Mouse (Mus musculus) brain, embryonic 14.5 days (tissue): ENCODE results near the gene Rab12. TPM values are rescaled to one million over a fixed set of nuclear protein-coding genes. Genes with fewer than 3 reads are reported as not detected.
A peak's percentile ranks its signal among the peaks of the same experiment; 100 is the strongest.

ENCODE experiments used
- DNase-seq: peaks from one replicate; pipeline ENCODE4 v3.0.0-alpha.2; 2011; ENCODE audit warnings: low read depth
- CTCF ChIP-seq: fragments of 200-500 bp; IDR thresholded peaks from 2 replicates; pipeline ENCODE4 v1.5.1; 2012; ENCODE audit warnings: inconsistent platforms, mild to moderate bottlenecking, moderate library complexity, borderline replicate concordance; ENCODE audit not compliant: insufficient read depth, insufficient read length; ENCODE audit errors: extremely low read depth
- POLR2A ChIP-seq: fragments of 200-500 bp; IDR thresholded peaks from 2 replicates; pipeline ENCODE4 v1.6.1; 2012; ENCODE audit warnings: mild to moderate bottlenecking, inconsistent platforms, borderline replicate concordance; ENCODE audit not compliant: poor library complexity, insufficient read depth, insufficient read length, severe bottlenecking; ENCODE audit errors: extremely low read depth
- polyA plus RNA-seq: library from polyadenylated mRNA; depleted of rRNA; stranded (reverse); fragments of >200 nt; gene quantifications from 2 replicates; pipeline ENCODE4 v1.2.3, GENCODE M21; 2012; rRNA removed

Rab12 gene
- polyA plus RNA-seq, 1 experiment, result 107 TPM

DNA sequence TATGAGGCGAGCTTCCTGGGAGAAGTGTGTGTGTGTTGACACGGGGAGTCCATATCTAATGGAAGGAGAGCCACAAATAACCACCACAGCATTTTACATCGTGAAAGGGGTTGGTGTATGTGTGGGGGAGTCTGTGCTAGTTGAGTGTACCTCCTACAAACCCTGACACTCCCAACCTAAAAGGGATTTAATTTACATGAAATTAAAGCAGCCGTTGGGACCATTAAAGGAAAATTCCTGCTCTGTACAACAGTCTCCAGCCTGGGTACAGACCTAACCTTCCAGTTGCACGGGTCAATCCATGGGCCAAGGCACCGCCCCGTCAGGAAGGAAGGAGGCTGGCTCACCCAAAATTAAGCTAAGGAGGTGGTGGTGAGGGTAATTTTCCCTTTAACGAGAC, 49.5 kb downstream of the Rab12 start:
- no peak for TF ChIP-seq CTCF
- no peak for TF ChIP-seq POLR2A
- DNase-seq, result peak; percentile 48

DNA sequence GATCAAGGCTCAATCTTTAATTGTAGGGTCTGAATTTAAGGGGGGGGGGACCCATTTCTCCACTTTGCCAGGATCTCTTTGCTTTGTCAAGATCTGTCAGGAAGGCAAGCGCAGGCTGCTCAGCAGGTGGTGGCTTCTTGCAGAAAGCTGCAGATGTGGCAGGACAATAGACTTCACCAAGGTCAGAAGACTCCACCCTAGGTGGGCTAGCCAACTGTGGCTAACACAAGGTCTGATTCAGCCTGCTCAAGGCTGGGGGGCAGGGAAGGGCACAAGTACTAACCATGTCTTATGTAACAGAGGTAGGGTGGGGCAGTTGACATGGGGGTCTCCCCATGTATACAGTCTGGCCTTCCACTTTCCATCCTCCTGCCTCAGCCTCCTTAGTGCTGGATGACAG, 62.3 kb downstream of the Rab12 start:
- DNase-seq, result no peak
- TF ChIP-seq POLR2A (no peak), CTCF (no peak)

GRCm38 (mm10) chr17:66451143-66451542, 68.4 kb downstream of the Rab12 start:
- DNase-seq, result peak; percentile 95
- no peak for TF ChIP-seq POLR2A
- peak; percentile 95 for TF ChIP-seq CTCF

- no peak for DNase-seq
- TF ChIP-seq POLR2A (no peak), CTCF (no peak)
Measured at GRCm38 (mm10) chr17:66450526-66451070, 68.9 kb downstream of the Rab12 start.

DNA sequence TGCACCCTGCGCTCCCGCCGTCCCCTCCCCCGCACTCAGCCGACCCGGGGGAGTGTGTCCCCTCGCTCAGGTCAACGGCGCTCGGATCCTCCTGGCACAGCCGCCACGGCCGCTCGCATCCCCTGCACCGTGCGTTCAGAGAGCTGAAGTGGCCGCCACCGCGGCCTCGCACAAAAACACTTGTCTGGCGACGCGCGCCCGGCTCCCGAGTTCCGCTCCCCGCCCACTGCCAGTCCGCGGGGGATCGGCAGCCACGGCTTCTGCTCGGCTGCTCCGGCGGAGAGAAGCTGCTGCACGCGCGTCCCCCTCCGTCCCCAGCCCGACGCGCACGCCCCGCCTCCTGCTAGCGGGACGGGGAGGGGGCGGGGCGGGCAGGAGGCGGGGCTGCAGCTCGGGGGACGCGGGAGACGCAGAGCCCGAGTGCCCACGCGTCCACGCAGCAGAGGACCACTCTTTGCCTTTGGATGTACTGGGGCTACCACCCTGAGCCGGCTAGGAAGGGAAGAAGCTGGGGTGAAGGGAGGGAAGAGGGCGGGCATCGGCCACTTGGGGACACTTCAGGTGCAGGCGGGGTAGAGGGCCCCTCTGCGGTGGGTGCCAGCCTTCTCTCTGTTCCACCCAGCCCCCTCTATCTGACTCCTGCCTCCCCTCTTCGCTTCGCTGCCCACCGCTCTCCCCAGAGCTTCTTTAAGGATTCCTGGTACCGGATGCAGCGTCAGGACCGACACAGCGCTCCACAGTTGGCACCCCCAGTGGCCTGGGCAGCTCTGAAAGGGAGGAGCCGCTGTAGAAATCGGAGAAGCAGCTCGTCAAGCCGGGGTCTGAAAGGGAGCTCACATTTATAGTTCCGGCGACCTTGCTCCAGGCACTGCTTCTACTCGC, 69.8 kb downstream of the Rab12 start, which contains the start of gene Mtcl1:
Gene Mtcl1, minus strand, starts transcription at position 291 of the 882 bp plus-strand sequence.
- TF ChIP-seq CTCF (no peak), POLR2A (peak; percentile 80)
- peak; percentile 96 for DNase-seq

- TF ChIP-seq POLR2A, result no peak
- peak; percentile 28; the same call in 1 of the 2 replicates for TF ChIP-seq CTCF
- DNase-seq, result peak; percentile 53
Measured at GRCm38 (mm10) chr17:66448421-66449405, 70.8 kb downstream of the Rab12 start.

DNA sequence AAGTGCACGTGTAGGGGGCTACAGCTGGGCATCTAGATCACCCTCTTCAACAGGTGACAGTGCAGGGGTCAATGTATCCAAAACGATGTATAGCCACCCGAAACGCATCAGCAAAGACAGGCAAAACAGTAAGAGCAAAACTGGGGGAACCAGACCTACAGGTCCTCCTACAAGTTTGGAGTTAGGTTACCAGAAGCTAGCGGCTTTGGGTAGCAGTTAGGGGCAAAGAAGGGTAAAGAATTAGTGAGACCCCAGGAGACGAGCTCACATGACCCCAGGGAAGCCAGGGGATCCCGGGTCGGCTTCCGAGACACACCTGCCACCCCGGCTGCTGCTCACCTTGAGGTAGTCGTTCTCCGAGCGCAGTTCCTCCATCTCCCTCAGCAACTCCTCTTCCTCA, 71.6 kb downstream of the Rab12 start:
- DNase-seq, result no peak
- TF ChIP-seq CTCF, result no peak
- TF ChIP-seq POLR2A, result no peak

- TF ChIP-seq POLR2A, result no peak
- no peak for TF ChIP-seq CTCF
- DNase-seq, result peak; percentile 28
Measured at GRCm38 (mm10) chr17:66447007-66447312, 72.6 kb downstream of the Rab12 start.

DNA sequence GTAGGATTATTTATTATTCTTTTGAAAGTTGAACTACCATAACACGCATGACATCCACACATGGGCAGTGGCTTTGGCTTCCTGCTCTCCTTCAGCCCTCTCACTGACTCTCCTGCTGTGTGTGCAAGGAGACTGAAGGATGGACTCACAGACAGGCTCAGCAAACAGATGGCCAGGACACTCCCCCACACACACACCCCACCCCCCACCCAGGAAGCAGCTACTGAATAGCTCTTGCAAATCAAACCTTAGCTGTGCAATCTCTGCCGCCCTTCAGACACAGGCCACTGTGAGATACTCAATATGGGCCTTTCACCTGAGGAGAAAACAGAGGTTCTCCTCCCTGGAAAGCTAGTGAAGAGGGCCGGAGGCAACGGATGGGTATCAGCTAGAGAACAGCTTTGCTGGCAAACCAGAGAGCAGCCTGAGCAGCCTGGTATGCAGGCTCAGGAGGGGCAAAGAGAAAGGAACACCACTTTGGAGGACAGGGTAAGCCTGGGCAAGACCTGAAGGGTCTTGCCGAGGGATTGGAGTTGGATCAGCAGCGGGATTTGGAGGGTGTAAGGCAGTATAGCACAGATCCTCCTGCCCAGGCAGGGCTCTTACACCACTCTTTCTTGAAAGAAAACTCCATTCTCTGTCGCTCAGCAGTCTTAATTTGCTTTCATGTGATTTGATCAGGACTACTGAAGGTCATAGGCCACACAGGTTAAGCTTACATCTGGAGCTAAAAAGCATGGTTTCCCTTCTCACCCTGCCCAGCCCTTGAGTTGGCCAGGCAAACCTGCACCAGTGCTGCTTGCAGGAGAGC, 73.1 kb downstream of the Rab12 start:
- peak; percentile 45 for DNase-seq
- no peak for TF ChIP-seq POLR2A
- TF ChIP-seq CTCF, result no peak

Other genes with a start within 250 kb of the Rab12 start
- 18.8 and 34.8 TPM in 2 replicates for gene Mtcl1, start 70.0 kb downstream of the Rab12 start, polyA plus RNA-seq
- gene Themis3, start 74.9 kb upstream of the Rab12 start, polyA plus RNA-seq, result not detected in 2 replicates